Mouse (Mus musculus) cerebellum, postnatal 4 days (tissue): ENCODE results near the gene 4921504E06Rik.

Source experiments
- DNase-seq, 2 experiments: peaks; one replicate each; pipeline ENCODE4 v3.0.0; 2022; ENCODE audit warnings: low spot score in 2 of 2, mixed read lengths in 1 of 2

The 4921504E06Rik gene

GRCm38 (mm10) chr2:19553821-19554592, at the start of gene 4921504E06Rik:
Gene 4921504E06Rik, minus strand, starts transcription at chr2:19553914.
- DNase-seq = peak; percentile 41 to 69

DNA sequence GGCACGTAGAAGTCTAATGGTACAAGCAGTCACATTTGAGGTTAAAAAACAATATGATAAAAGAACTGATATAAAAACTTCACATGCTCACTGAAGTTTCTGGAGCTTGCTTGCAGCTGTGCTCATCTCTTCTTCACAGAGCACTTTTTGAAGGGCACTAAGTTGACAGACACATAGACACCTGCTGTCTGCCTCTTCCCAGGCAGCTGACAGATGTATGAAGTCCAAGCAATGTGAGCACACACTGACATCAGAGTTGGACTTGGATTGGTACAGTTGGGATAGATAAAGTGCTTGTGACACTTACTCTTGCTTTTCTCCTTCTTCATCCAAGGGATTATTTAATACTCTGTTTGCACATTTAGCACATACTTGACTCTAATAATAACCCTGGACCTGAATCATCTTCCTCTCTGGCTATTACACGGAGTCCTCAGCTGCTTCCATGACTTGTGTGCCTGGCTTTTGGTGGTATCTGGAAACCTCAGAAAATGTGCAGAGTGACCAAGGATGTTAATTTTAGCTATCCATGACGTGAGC, 47.7 kb upstream of the 4921504E06Rik start:
- no peak for DNase-seq

DNA sequence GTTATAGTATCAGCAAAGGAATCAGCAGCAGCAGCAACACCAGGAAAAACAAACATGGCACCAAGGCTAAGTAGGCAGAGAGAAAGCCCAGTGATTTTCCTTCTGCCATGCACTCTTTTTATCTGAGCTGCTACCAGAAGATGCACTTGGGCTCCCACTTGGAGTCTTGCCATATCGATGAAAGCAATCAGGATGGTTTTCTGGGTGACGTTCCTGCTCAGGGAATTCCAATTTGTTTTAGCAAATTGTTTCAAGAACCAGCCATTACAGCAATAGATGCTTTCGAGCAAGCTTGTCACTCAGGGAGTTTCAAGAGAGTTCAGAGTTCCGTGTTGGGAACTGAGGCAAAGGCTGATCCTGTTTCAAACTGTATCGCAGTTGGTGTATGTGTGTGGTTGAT, 47.1 kb upstream of the 4921504E06Rik start:
- no peak for DNase-seq

DNA sequence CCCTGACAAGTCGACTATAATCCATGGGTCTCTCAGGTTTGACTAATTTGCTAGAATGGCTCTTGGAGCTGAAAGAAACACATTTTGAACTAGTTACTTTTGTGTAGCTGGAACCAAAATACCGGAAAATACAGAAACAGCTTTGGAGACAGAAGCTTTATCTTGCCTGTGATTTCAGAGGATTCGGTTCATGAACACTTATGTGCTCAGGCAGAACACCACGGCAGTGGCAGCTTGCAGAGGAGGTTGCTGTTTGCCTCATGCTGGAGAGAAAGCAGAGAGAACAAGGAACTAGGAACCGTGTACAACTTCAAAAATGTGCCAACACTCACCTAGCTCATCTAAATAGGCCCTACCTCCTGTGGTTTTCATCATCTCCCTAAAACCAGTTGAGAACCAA, 46.1 kb upstream of the 4921504E06Rik start:
- DNase-seq = no peak

DNA sequence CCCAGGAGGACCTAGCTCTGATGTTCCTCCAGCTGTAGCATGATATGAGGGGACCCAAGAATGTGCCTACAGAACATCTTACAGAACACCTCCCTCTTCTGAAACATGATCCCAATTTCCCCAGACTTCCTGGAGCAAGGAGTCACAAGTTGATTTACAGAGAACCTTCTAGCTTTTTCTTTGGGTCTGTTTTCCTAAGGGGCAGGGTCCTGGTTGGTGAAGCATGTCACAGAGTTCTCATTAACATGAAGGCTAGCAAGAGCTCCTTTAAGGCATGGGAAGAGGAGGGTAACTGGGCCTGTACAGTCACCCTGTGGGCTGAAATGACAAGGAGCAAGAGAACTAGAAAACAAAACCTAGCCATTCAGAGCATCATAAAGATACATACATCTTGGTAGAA, 43.3 kb upstream of the 4921504E06Rik start:
- no peak for DNase-seq

- no peak for DNase-seq
These were observed 42.7 kb upstream of the 4921504E06Rik start for GRCm38 (mm10) chr2:19596426-19596825.

DNA sequence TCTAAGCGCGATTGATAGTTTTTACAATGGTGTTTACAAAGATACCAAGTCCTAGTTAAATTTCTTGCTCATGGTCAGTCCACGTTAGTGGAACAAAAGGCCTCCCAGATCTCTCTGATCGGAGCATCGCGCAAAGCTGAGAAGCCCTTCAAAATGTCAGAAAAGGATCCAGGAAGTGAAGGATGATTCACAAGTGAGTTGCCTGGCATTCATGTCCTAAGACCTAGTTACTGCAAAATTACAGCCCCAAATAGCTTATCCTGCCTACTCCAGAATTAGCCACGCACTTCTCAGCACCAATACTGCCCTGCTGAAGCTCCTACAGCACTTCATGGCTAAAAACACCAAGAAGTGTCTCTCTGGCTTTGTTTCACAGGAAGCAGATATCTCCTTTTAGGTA, 41.1 kb upstream of the 4921504E06Rik start:
- no peak for DNase-seq

DNA sequence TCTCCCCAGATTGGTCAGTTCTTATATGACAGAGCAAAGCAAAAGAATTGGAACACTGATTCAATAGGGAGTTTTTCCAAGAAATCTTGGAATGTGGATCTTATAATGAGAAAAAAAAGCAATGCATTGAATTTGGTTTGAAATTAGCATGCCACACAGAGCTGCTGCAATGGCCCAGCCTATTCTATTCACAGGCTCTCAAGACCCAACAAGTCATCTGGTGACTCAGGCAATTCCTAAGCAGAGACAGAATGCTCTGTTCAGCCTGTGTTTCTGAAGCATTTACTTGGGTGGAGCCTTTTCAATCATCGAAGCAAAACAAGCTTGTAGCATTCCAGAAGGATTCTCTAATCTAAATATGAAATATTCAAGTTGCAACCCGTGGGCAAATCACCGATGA, 26.1 kb upstream of the 4921504E06Rik start:
- no peak for DNase-seq

DNA sequence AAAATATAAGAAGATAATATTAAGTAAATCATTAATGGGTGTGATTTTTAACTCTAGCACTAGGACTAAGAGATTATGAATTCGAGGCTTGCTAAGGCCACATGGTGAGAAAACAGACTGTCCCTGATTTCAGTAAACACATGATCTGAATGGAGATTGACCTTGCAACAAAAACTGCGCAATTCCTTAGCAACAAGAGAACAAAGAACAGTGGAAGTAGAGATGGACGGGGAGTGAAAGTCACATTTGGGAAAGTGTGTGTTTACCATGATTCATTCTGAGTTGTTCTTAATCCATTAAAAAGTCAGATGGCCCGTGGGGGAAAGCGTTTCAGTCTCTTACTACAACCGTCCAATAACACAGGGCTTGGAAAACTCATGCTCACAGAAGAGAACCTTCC, 25.5 kb upstream of the 4921504E06Rik start:
- DNase-seq = no peak

DNA sequence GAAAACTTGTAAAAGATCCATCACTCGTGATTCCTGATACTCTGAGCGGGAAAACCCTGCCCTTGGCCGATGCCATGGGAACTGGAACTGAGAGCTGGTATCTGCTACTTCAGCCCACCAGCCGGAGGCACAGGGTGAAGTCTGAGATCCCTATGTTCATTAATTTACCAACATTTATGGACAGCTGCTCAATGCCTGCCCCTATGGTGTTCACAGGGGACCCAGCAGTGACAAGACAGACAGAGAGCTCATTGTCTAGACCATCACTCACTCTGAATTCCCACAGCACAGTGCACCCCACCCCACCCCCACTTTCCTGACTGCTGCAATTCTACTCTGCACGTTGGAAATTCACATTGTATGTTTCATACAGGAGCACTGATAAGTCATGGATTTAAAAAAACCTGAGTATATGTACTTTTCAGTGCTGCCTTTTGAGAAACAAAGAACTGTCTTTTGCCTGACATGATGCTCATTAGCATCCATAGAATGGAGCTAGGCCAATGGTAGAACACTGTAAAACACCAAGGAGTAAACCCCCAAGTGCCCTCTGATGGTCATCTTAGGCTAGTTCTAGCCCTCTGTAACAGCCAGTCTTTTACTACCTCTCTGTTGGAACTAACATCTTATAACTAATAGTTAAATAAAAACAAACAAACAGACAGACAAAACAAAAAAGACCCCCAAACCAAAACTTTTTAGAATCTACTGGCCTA, 8.6 kb upstream of the 4921504E06Rik start:
- DNase-seq = no peak

- no peak for DNase-seq
These were observed 6.9 kb upstream of the 4921504E06Rik start for GRCm38 (mm10) chr2:19560654-19561053.

GRCm38 (mm10) chr2:19560071-19560470, 6.4 kb upstream of the 4921504E06Rik start:
- no peak for DNase-seq

DNA sequence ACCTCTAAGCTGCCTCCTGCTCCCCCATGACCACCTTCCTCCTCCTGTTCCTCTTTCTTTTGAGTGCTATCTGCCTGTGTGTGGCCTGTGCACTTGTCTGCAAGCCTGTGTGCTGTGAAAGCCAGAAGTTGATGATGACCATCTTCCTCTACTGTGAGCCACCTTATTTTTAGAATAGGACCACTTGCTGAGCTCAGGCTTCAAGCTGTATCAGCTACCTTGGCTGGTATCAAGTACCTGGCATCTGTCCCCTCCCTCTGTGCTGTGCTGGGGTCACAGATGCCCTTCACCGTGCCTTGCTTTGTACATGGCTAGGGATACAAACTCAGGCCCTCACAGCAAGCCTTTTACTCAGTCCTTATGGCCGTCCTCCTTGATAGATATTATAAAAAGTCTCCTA, 2.3 kb downstream of the 4921504E06Rik start:
- DNase-seq = no peak

DNA sequence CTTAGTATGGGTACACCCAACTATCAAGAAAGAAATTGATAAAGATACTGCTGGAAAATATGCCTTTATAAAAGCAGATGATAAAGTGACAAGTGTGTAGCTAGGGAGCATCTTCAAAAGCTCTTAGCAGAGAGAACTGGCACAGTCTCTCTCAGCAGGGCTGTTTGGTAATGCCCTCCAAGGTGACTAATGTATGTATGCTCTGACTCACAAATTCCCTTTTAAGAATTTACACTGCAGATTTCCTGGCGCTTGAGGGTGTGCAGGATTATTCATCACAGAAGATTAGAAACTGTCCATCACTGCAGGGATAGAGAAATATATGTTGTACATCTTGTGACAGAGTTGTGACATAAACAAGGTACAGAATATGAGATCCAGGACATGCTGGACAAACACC, 12.8 kb downstream of the 4921504E06Rik start:
- no peak for DNase-seq

DNA sequence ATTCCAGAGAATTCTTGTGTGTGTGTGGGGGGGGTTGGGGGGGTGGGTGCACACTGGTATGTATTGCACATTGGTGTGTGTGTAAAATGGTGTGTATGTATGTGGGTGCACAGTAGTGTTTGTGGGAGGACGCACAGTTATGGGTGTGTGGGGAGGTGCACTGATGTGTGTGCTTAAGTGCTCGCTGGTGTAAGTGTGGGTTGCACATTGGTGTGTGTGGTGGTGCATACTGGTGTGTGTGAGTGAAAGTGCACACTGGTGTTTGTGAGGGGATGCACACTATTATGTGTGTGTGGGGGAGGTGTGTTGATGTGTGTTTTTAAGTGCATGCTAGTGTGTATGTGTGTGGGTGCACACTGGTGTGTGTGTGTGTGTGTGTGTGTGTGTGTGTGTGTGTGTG, 24.3 kb downstream of the 4921504E06Rik start:
- no peak for DNase-seq

- no peak for DNase-seq
These were observed 24.9 kb downstream of the 4921504E06Rik start for GRCm38 (mm10) chr2:19528797-19529196.

DNA sequence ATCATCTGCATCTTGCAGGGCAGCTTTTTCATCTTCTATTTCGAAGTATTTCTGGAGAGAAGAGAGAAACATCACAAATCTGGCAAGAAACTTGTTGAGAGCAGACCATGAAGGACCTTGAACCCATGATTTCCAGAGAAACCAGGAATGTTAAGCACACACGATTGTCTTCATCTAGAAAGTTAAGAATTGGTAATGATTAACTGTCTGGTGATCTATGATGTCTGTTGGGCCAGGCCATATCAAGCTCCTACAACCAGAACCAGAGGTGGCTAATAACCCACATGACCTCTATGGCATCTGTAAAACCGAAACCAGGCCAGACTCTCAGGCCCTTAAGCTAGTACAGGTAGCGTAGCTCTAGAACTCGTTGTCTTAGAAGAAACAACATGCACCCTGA, 29.6 kb downstream of the 4921504E06Rik start:
- DNase-seq = no peak

DNA sequence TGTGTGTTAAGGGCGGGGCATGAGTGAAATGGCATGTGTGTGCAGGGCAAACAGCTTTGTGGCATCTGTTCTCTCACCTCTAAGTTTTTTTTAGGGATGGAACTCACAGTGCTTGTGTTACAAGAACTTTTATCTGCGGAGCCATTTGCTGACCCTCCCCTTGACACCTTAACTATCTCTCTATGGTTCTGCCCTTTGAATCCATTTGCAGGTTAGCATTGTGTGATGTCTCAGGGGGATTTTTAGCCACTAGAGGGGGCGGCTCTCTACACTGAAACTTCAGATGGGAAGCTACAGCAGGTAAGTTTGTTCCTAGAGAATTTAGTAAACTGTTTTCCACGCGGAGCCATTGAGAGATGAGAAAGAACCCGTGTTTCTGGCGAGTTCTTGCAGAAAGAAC, 32.1 kb downstream of the 4921504E06Rik start:
- peak in 1 of 2 experiments; percentile 17 for DNase-seq

DNA sequence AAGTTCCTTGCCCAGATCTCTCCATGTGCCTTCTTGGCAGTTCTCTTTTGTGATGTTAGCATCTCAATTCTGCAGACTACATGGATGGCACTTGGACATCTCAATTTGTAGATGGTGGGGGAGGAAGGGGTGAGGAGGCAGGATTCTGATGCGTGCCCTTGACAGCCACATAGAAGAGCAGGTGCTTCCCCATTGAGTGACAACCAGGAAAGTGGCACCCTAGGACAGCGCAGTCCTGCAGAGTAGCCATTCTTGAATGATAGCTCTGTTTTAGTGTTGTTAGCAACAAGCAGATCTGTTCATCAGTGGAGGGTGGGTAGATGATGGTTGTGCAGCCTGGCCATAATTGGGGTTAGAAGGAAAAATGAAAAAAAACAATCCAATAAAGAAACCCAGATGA, 33.1 kb downstream of the 4921504E06Rik start:
- no peak for DNase-seq

- peak; percentile 26 to 76 for DNase-seq
These were observed 33.9 kb downstream of the 4921504E06Rik start for GRCm38 (mm10) chr2:19519768-19520167.

DNA sequence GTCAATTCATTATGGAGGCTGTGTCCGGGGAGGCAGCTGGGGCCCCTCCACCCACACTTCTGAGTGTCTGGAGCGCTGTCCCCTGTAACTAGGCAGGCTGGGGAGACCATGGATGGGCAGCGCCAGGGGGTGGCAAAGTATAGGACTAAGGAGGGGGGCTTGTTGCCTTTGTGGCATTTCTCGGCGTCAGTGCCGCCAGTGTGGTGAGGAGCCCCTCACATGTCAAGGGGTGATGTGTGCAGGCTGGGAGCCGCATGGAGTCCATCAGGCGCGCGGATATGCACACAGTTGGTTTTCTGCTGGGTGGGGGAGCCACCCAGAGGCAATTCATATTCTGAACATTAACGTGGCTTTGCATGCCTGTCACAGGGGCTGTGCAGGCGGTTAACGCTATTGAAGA, 35.8 kb downstream of the 4921504E06Rik start:
- peak in 1 of 2 experiments; percentile 2 for DNase-seq

DNA sequence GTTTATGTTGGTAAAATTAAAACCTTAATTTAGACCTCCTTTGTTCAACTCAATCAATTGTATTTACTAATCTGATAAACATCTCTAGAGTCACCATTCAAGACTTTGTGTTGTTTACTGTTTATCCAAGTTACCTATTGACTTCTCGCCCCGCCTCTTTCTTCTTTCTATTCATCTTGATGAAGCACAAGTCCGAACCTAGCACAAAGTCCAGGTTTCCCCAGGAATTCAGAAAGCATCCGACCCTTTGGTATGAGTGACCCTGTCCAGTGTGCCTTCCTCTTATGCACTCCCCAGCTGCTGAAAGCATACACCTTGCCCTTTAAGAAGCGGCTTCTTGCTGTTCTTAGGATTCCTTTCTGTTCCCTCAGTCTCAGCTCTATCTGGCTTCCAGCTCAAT, 41.3 kb downstream of the 4921504E06Rik start:
- no peak for DNase-seq

- DNase-seq = no peak
These were observed 42.7 kb downstream of the 4921504E06Rik start for GRCm38 (mm10) chr2:19511032-19511431.
